Mouse (Mus musculus) midbrain, embryonic 13.5 days (tissue): ENCODE measurements around the gene Trem2. TPM values are rescaled to one million over a fixed set of nuclear protein-coding genes. Genes with fewer than 3 reads are reported as not detected.

Source experiments
- ATAC-seq: fragments of 200-750 bp; cut with Nextera tagmentation; 2 replicates; pipeline ENCODE4 v1.8.0; 2017; ENCODE audit warnings: mild to moderate bottlenecking, moderate TSS enrichment, moderate library complexity
- H3K27ac ChIP-seq: fragments of 300-500 bp; sonication (generic); 2 replicates; pipeline ENCODE4 v1.5.1; 2015; ENCODE audit warnings: inconsistent platforms, mild to moderate bottlenecking, moderate library complexity
- H3K27me3 ChIP-seq: fragments of 300-500 bp; sonication (generic); 2 replicates; pipeline ENCODE4 v1.6.1; 2015; ENCODE audit warnings: mild to moderate bottlenecking, inconsistent platforms
- H3K36me3 ChIP-seq: fragments of 300-500 bp; sonication (generic); 2 replicates; pipeline ENCODE4 v1.6.1; 2015; ENCODE audit warnings: mild to moderate bottlenecking, inconsistent platforms
- H3K4me1 ChIP-seq: fragments of 300-500 bp; sonication (generic); replicated peaks from 2 replicates; pipeline ENCODE4 v1.6.1; 2015; ENCODE audit warnings: inconsistent platforms
- H3K4me2 ChIP-seq: fragments of 300-500 bp; sonication (generic); replicated peaks from 2 replicates; pipeline ENCODE4 v1.6.1; 2015; ENCODE audit warnings: moderate library complexity, mild to moderate bottlenecking, inconsistent platforms
- H3K4me3 ChIP-seq: fragments of 300-500 bp; sonication (generic); replicated peaks from 2 replicates; pipeline ENCODE4 v1.5.1; 2015; ENCODE audit warnings: mild to moderate bottlenecking, inconsistent platforms
- H3K9ac ChIP-seq: fragments of 300-500 bp; sonication (generic); replicated peaks from 2 replicates; pipeline ENCODE4 v1.6.1; 2015; ENCODE audit warnings: mild to moderate bottlenecking, inconsistent platforms
- H3K9me3 ChIP-seq: fragments of 300-500 bp; sonication (generic); 2 replicates; pipeline ENCODE4 v1.6.1; 2016; ENCODE audit warnings: mild to moderate bottlenecking, inconsistent platforms
- whole genome bisulfite sequencing: fragments of 180-500 bp; shearing (Covaris S2); methylation state at CpG from one replicate; pipeline ENCODE4 v1.1.7; 2015; 5-methylcytosine and 5-hydroxymethylcytosine counted together
- polyA plus RNA-seq: library from polyadenylated mRNA; unstranded; fragments of >200 nt; fragmentation: Nextera tagmentation; extraction: Ambion mirVana; gene quantifications from 2 replicates; pipeline ENCODE4 v1.2.1, GENCODE M21; 2015

Trem2 gene
- polyA plus RNA-seq, 1 experiment from 2014 or later: 2.8 TPM

- 78% methylated on average over 2 of the region's 2 CpGs for WGBS
- no peak overlapping the region for H3K4me3 ChIP-seq
- ATAC-seq: no peak
Measured at GRCm38 (mm10) chr17:48385786-48386461, 39.7 kb downstream of the Trem2 start.

DNA sequence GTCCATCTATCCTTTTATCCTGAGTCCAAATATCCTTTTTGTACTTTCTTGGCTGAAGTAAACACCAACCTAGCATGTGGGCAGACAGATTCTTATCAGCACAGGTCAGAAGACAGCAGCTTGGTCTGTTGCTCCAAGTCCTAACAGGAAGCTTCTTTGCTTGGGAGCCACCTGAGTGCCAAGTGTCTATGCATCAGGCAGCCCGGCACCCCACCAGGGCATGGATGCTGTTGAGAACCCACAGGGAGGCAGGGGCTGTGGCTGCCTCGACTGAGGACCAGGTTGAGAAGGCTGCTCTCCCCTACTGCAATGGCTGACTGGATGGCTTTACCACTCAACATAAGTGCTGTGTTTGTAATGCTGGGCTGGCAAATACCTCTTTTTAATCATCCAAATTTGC lies 42.5 kb downstream of the Trem2 start:
- Histone ChIP-seq H3K9me3 (no peaks in the 10 kb centered on the region), H3K4me3 (no peak overlapping the region), H3K27ac (no peak overlapping the region), H3K4me2 (no peak overlapping the region), H3K27me3 (no peaks in the 10 kb centered on the region), H3K4me1 (no peaks in the 10 kb centered on the region), H3K36me3 (peaks cover 81% of the 10 kb centered on the region), H3K9ac (no peak overlapping the region)
- no peak for ATAC-seq
- 96% methylated on average over 2 of the region's 2 CpGs for WGBS

More at GRCm38 (mm10) chr17:48385786-48386461, 39.7 kb downstream of the Trem2 start:
- H3K27me3 ChIP-seq: no peaks in the 10 kb centered on the region
- no peak overlapping the region for H3K27ac ChIP-seq
- no peak overlapping the region for H3K4me2 ChIP-seq
- H3K36me3 ChIP-seq: peaks cover 53% of the 10 kb centered on the region
- no peak overlapping the region for H3K9ac ChIP-seq
- H3K9me3 ChIP-seq: no peaks in the 10 kb centered on the region
- H3K4me1 ChIP-seq: no peaks in the 10 kb centered on the region

- Histone ChIP-seq H3K4me2 (no peak overlapping the region), H3K4me3 (no peak overlapping the region), H3K27ac (no peak overlapping the region), H3K9ac (no peak overlapping the region), H3K36me3 (peaks cover 88% of the 10 kb centered on the region), H3K4me1 (no peaks in the 10 kb centered on the region), H3K9me3 (no peaks in the 10 kb centered on the region), H3K27me3 (no peaks in the 10 kb centered on the region)
- 93% methylated on average over 5 of the region's 5 CpGs for WGBS
- no peak for ATAC-seq
Measured at GRCm38 (mm10) chr17:48389442-48389841, 43.2 kb downstream of the Trem2 start.

DNA sequence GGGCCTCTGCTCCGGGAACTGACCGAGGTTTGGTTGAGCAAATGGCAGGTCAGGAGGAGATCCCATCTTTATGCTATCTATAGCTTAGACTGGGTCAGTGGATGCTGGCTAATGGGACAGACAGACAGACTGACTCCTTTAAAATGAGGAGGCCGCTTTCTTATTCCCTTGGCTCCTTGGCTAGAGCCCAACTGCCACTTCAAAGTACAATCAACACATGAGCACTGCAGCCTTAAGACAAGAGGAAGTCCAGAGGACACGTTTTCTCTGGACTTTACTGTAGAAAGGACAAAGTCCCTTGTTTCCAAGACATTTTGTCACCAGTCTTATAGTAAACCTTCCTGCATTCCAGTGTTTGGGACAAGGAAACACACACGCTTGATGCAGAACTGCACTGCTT lies 45.2 kb downstream of the Trem2 start:
- no peak for ATAC-seq
- Histone ChIP-seq H3K27me3 (no peaks in the 10 kb centered on the region), H3K36me3 (peaks cover 98% of the 10 kb centered on the region), H3K9ac (no peak overlapping the region), H3K4me2 (no peak overlapping the region), H3K4me3 (no peak overlapping the region), H3K9me3 (no peaks in the 10 kb centered on the region), H3K4me1 (no peaks in the 10 kb centered on the region), H3K27ac (no peak overlapping the region)
- 95% methylated on average over 5 of the region's 5 CpGs for WGBS

DNA sequence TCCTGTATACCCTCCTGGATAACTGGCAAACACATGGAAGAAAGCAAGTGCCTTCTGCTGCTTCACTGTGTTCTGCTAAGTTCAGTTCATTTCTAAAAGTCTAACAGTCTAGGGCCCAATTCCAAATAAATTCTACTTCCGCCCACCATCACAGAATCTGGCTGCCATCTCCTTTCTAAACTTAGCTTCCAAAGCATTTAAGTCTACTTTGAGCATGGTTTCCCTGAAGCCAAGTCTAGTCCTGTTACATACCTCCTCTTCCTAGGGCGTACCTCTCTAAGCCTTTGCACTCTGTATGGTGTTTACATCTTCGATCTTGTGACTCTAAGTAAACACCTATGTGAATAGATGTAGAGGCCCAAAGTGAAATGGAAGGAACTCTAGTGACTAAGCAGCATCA lies 46.4 kb downstream of the Trem2 start:
- H3K27me3 ChIP-seq: no peaks in the 10 kb centered on the region
- WGBS: 96% methylated on average over 3 of the region's 3 CpGs
- no peak overlapping the region for H3K9ac ChIP-seq
- no peak overlapping the region for H3K4me2 ChIP-seq
- no peaks in the 10 kb centered on the region for H3K9me3 ChIP-seq
- peaks cover 89% of the 10 kb centered on the region for H3K36me3 ChIP-seq
- no peak overlapping the region for H3K27ac ChIP-seq
- no peak for ATAC-seq
- H3K4me1 ChIP-seq: no peaks in the 10 kb centered on the region
- no peak overlapping the region for H3K4me3 ChIP-seq

DNA sequence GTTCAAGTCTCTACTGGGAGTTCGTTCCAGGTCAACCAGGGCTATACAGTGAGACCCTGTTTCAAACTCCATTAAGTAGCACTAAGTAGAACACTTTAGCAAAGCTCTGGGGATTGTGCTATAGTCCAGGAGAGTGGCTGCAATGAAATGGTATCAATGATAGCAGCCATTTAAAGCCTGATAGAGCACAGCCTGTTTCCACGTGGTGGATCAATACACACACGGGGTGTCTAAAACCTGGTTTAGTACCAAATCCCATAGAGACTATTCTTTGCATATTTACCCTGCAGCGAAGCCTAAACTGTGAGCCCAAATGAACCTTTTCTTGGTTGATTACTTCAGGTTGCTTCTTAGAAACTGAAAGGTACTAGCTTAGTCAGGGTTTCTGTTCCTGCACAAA lies 55.5 kb downstream of the Trem2 start:
- 81% methylated on average over 4 of the region's 4 CpGs for WGBS
- Histone ChIP-seq H3K9ac (no peak overlapping the region), H3K9me3 (no peaks in the 10 kb centered on the region), H3K27me3 (no peaks in the 10 kb centered on the region), H3K4me2 (no peak overlapping the region), H3K27ac (no peak overlapping the region), H3K4me1 (no peaks in the 10 kb centered on the region), H3K36me3 (peaks cover 26% of the 10 kb centered on the region), H3K4me3 (no peak overlapping the region)
- no peak for ATAC-seq

GRCm38 (mm10) chr17:48402751-48403150 lies 56.5 kb downstream of the Trem2 start:
- WGBS: 94% methylated on average over 3 of the region's 3 CpGs
- Histone ChIP-seq H3K27me3 (no peaks in the 10 kb centered on the region), H3K4me1 (peaks cover 8% of the 10 kb centered on the region), H3K27ac (no peak overlapping the region), H3K9me3 (no peaks in the 10 kb centered on the region), H3K4me2 (no peak overlapping the region), H3K36me3 (peaks cover 25% of the 10 kb centered on the region), H3K9ac (no peak overlapping the region), H3K4me3 (no peak overlapping the region)
- no peak for ATAC-seq

Other genes with a start within 250 kb of the Trem2 start
- gene 9830107B12Rik, start 200.1 kb upstream of the Trem2 start, polyA plus RNA-seq: not detected in 2 replicates
- gene A530064D06Rik, start 179.1 kb upstream of the Trem2 start, polyA plus RNA-seq: not detected in 2 replicates
- gene Trem1, start 113.6 kb upstream of the Trem2 start, polyA plus RNA-seq: not detected in 2 replicates
- gene Trem3, start 98.6 kb upstream of the Trem2 start, polyA plus RNA-seq: not detected in 2 replicates
- 0.20 and 0.30 TPM in 2 replicates for gene Treml4, start 82.1 kb upstream of the Trem2 start, polyA plus RNA-seq
- gene Treml2, start 46.9 kb upstream of the Trem2 start, polyA plus RNA-seq: 0.08 TPM in 1 of 2 replicates, not detected in the other
- gene B430306N03Rik, start 30.3 kb upstream of the Trem2 start, polyA plus RNA-seq: 0.13 TPM in 1 of 2 replicates, not detected in the other
- 0.59 and 0.80 TPM in 2 replicates for gene Treml1, start 13.5 kb downstream of the Trem2 start, polyA plus RNA-seq
- 14.2 and 15.9 TPM in 2 replicates for gene Nfya, start 63.5 kb downstream of the Trem2 start, polyA plus RNA-seq
- 65.6 and 67.0 TPM in 2 replicates for gene Oard1, start 63.6 kb downstream of the Trem2 start, polyA plus RNA-seq
- 0.46 and 0.58 TPM in 2 replicates for gene Apobec2, start 86.5 kb downstream of the Trem2 start, polyA plus RNA-seq
- gene Tspo2, start 105.1 kb downstream of the Trem2 start, polyA plus RNA-seq: 3.2 and 3.5 TPM in 2 replicates
- 0.23 TPM in 2 replicates for gene Unc5cl, start 108.5 kb downstream of the Trem2 start, polyA plus RNA-seq